Mouse (Mus musculus) neural tube, embryonic 14.5 days (tissue): ENCODE measurements around the gene Hoxd13. TPM values are rescaled to one million over a fixed set of nuclear protein-coding genes. Genes with fewer than 3 reads are reported as not detected.

Source experiments
- ATAC-seq: fragments of 200-750 bp; cut with Nextera tagmentation; 2 replicates; pipeline ENCODE4 v1.8.0; 2017; ENCODE audit warnings: low read depth, mild to moderate bottlenecking, moderate TSS enrichment, moderate library complexity
- H3K27ac ChIP-seq: fragments of 300-500 bp; sonication (generic); 2 replicates; pipeline ENCODE4 v1.5.1; 2014; ENCODE audit warnings: low read depth, mild to moderate bottlenecking, control low read depth, low read length, moderate library complexity, mixed read lengths
- H3K27me3 ChIP-seq: fragments of 300-500 bp; sonication (generic); 2 replicates; pipeline ENCODE4 v1.6.1; 2014; ENCODE audit warnings: low read length; ENCODE audit not compliant: control insufficient read depth, insufficient read depth
- H3K36me3 ChIP-seq: fragments of 300-500 bp; sonication (generic); 2 replicates; pipeline ENCODE4 v1.6.1; 2014; ENCODE audit warnings: low read length, mixed read lengths; ENCODE audit not compliant: control insufficient read depth, insufficient read depth
- H3K4me1 ChIP-seq: fragments of 300-500 bp; sonication (generic); 2 replicates; pipeline ENCODE4 v1.6.1; 2014; ENCODE audit warnings: low read length; ENCODE audit not compliant: control insufficient read depth, insufficient read depth
- H3K4me2 ChIP-seq: fragments of 300-500 bp; sonication (generic); 2 replicates; pipeline ENCODE4 v1.6.1; 2014; ENCODE audit warnings: mild to moderate bottlenecking, low read depth, low read length, control low read depth
- H3K4me3 ChIP-seq: fragments of 300-500 bp; sonication (generic); 2 replicates; pipeline ENCODE4 v1.5.1; 2014; ENCODE audit warnings: low read depth, low read length, control low read depth, mixed read lengths
- H3K9ac ChIP-seq: fragments of 300-500 bp; sonication (generic); replicated peaks from 2 replicates; pipeline ENCODE4 v1.6.1; 2014; ENCODE audit warnings: low read depth, mild to moderate bottlenecking, control low read depth, low read length, mixed read lengths
- H3K9me3 ChIP-seq: fragments of 300-500 bp; sonication (generic); 2 replicates; pipeline ENCODE4 v1.6.1; 2016; ENCODE audit warnings: low read length; ENCODE audit not compliant: control insufficient read depth
- WGBS: fragments of 180-500 bp; shearing (Covaris S2); extraction: QIAGEN DNeasy Blood & Tissue Kit; methylation state at CpG from one replicate; pipeline ENCODE4 v1.1.7; 2014; 5-methylcytosine and 5-hydroxymethylcytosine counted together
- polyA plus RNA-seq: library from polyadenylated mRNA; unstranded; fragments of >200 nt; fragmentation: Nextera tagmentation; extraction: Ambion mirVana; gene quantifications from 2 replicates; pipeline ENCODE4 v1.2.1, GENCODE M21; 2014

Hoxd13 gene
- polyA plus RNA-seq, 1 experiment from 2014 or later, result not detected

DNA sequence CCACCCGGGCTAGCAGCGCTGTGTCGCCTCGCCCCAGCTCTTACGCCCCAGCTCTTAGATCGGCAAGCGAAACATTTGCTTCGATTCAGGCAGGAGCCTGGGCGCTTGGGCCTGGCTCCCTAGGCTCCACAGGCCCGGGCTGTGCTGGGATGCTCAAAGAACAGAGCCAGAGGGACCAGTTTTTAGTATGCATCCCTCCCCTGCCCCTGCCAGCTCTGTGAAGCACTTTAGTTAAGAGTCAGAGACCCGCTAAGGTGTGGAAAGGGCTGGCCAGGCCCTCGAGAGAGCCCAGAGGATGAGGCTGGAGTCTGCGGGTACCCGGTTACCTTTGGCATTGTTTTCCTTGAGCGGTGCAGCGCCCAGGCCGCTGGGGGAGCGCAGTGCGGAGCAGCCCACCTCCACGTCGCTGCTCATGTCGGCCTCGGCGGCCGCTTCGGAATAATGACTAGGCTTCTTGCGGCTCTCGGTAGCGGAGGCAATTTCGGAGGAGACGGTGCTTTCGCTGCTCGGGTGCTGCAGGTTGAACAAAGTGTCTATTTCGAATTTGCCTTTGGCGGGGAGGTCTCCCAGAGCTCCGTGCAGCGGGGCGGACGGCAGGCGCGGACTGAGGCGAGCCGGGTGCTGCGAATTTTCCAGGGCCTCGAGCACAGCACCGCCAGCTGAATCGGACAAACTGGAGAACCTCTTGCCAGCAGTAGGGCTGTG lies 9.3 kb upstream of the Hoxd13 start:
- Histone ChIP-seq H3K9me3 (no peaks in the 10 kb centered on the region), H3K27me3 (peaks cover 45% of the 10 kb centered on the region), H3K4me1 (peaks cover 5% of the 10 kb centered on the region), H3K36me3 (no peaks in the 10 kb centered on the region), H3K9ac (no peak overlapping the region; the same call in 1 of the 2 replicates), H3K27ac (peak overlapping the region; percentile 29; the same call in 1 of the 2 replicates), H3K4me3 (peak overlapping the region; percentile 2; the same call in 1 of the 2 replicates), H3K4me2 (no peak overlapping the region)
- WGBS, result under 1% methylated on average over 47 of the region's 47 CpGs
- ATAC-seq, result no peak

DNA sequence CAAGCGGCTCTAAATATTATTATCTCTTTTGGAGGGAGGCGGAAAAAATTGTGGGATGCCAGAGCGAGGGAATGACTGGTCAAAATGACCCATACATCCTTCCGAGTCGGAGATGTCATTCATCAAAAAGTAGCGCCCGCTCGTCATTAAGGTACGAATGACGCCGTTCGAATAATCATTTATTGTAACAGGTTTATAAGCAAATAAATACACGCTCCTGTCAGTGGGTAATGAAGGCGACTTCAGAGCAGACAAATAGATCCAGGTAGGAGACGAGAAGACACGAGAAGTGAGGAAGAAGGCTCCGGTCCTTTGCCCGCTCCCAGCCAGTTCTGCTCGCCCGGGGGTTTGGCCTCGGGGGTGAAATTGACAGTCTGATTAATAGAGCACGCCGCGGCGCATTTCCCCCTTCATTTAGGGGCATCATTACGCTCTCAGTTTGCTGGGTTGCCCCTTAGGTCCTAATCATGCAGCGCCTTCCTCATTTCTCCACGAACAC lies 8.6 kb upstream of the Hoxd13 start, which contains the start of gene Evx2:
Evx2 (minus strand) TSS at position 51 of the 499 bp plus-strand sequence.
- peak within 1 kb of the TSS; percentile 29; the same call in 1 of the 2 replicates for H3K27ac ChIP-seq
- peaks cover 5% of the 10 kb centered on the region for H3K4me1 ChIP-seq
- H3K4me2 ChIP-seq, result no peak within 1 kb of the TSS
- peaks cover 45% of the 10 kb centered on the region for H3K27me3 ChIP-seq
- peak within 1 kb of the TSS; percentile 2; the same call in 1 of the 2 replicates for H3K4me3 ChIP-seq
- WGBS, result under 1% methylated on average over 28 of the region's 28 CpGs
- no peaks in the 10 kb centered on the region for H3K36me3 ChIP-seq
- no peak for ATAC-seq
- no peak within 1 kb of the TSS; the same call in 1 of the 2 replicates for H3K9ac ChIP-seq
- H3K9me3 ChIP-seq, result no peaks in the 10 kb centered on the region

DNA sequence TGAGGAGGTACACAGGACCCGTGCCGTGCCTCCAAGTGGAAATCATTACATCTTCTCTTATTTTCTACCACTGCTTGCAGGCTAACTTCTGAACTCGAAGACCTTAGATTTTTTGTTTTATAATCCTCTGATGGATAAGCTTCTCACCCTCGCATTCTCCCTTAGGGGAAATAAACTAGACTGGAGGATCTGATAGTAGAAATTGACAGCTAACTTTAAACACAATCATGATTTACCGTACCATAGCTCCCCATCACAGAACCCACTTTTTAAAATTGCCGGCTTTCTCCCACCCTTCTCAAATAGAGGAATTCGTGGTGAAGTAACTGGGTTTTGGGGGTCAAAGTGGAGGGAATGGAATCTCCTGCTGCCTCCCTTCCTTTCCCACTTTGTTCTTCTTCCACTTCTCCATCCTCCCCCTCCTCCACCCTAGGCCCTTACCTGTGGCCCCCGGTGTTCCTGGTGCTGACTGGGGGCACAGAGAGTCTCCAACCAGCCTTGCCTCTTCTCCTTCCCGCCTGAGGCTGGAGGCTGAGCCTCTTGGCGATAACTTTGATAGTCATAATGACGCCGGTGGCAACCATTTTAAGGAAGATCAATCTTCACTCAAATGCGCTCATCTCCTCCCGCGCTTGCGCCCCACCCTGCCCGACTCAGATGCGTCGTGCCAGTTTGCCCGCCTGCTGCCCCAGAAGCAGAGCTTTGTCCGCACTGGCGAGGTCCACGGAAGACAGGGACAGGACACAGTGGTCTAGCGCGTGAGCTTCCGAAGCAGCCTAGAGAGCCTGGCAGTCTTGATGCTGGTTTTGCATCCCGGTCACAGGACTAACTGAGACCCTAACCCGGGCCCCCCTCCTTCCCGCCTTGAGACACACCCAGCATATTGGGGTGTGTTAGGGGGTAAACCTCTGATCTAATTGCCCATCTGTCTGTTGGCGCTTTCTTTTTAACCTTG lies 7.4 kb upstream of the Hoxd13 start:
- peaks cover 3% of the 10 kb centered on the region for H3K4me1 ChIP-seq
- H3K4me3 ChIP-seq, result no peak overlapping the region
- peaks cover 55% of the 10 kb centered on the region for H3K27me3 ChIP-seq
- no peak overlapping the region for H3K9ac ChIP-seq
- H3K9me3 ChIP-seq, result no peaks in the 10 kb centered on the region
- ATAC-seq, result no peak
- no peak overlapping the region for H3K4me2 ChIP-seq
- 1% methylated on average over 30 of the region's 30 CpGs for WGBS
- no peak overlapping the region for H3K27ac ChIP-seq
- no peaks in the 10 kb centered on the region for H3K36me3 ChIP-seq

DNA sequence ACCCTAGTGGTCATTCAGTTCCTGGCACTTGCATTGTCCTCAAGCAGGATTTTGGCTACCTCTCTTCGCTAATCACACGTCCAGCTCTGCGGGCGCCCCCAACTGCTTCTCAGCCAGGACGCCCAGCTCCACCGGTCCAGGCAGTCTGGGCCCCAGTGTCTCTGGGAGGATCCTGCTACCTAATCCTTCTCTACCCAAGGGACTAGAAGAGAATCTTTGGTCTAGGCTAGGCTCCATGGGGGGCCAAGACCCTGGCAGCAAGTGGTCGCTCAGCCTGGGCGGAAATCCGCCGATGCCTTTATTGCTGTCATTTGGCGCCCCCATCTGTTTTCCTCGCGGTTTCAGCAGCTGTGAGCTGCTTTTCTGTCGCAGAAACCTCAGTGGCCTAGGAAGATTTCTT lies 6.4 kb upstream of the Hoxd13 start:
- H3K36me3 ChIP-seq, result no peaks in the 10 kb centered on the region
- ATAC-seq, result peak; percentile 69; the same call in 1 of the 2 replicates
- peaks cover 57% of the 10 kb centered on the region for H3K27me3 ChIP-seq
- H3K4me2 ChIP-seq, result peak overlapping the region; percentile 30; the same call in 1 of the 2 replicates
- H3K4me3 ChIP-seq, result no peak overlapping the region
- no peaks in the 10 kb centered on the region; the same call in 1 of the 2 replicates for H3K4me1 ChIP-seq
- WGBS, result 1% methylated on average over 14 of the region's 14 CpGs
- H3K27ac ChIP-seq, result no peak overlapping the region
- H3K9ac ChIP-seq, result no peak overlapping the region
- H3K9me3 ChIP-seq, result no peaks in the 10 kb centered on the region

DNA sequence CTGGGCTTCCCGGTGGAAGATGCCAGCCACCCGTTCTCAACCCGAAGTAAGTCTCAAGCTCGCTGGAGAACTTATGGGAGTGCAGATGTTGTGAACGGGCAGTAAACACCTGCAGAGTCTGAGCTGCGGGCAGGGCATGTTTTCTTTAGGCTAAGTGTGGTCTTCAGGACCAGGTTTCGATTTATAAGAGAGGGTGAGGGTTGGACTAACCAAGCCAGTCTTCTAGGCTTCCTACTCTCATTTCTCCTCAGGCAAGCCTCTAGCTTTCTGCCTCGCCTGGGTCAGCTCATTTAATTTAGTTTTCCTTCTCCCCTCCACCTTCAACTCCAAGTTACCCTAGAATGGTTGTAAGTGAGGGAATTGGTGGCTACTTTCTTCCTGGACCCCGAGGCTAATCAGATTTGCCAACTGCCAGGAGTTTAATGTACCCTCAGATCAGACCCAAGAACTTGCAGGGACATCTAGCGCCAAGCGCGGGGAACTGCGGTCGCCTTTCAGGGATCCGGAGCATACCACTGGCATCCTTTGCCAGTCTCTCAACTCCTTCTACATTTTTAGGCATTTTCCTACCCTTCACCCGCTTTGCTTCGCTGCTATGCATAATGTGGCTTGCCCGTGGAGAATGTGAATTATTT lies 4.7 kb upstream of the Hoxd13 start:
- no peak overlapping the region for H3K9ac ChIP-seq
- H3K9me3 ChIP-seq, result no peaks in the 10 kb centered on the region
- 1% methylated on average over 18 of the region's 18 CpGs for WGBS
- peaks cover 57% of the 10 kb centered on the region for H3K27me3 ChIP-seq
- H3K36me3 ChIP-seq, result no peaks in the 10 kb centered on the region
- H3K4me2 ChIP-seq, result no peak overlapping the region
- H3K4me1 ChIP-seq, result peaks cover 3% of the 10 kb centered on the region; the same call in 1 of the 2 replicates
- no peak overlapping the region for H3K4me3 ChIP-seq
- no peak overlapping the region for H3K27ac ChIP-seq
- no peak for ATAC-seq

DNA sequence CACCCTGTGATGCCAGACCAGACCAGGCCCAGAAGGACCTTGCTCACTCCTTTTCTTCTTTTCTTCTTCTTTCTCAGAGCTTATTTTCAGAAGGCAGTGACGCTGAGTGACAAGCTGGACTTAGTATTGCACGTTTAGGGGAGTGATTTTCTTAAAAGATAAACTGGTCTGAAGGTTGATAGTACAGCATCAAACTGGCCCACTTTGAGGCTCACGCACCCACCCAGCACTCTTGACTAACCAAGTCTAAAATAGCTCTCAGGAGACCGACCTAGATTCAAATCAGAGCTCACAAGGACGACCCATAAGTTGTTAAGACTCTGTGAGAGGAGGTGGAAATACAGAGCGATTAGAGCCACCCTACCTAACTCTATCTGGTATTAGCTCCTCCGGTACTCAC lies 1.7 kb upstream of the Hoxd13 start:
- no peak overlapping the region for H3K4me2 ChIP-seq
- H3K4me1 ChIP-seq, result 0 out of 2 replicates have a peak, but pooled peaks cover 4% of the 10 kb centered on the region
- no peak for ATAC-seq
- H3K27ac ChIP-seq, result no peak overlapping the region
- whole genome bisulfite sequencing, result 3% methylated on average over 7 of the region's 7 CpGs
- H3K9me3 ChIP-seq, result no peaks in the 10 kb centered on the region
- H3K4me3 ChIP-seq, result no peak overlapping the region
- H3K27me3 ChIP-seq, result peaks cover 69% of the 10 kb centered on the region
- H3K9ac ChIP-seq, result no peak overlapping the region
- H3K36me3 ChIP-seq, result no peaks in the 10 kb centered on the region

DNA sequence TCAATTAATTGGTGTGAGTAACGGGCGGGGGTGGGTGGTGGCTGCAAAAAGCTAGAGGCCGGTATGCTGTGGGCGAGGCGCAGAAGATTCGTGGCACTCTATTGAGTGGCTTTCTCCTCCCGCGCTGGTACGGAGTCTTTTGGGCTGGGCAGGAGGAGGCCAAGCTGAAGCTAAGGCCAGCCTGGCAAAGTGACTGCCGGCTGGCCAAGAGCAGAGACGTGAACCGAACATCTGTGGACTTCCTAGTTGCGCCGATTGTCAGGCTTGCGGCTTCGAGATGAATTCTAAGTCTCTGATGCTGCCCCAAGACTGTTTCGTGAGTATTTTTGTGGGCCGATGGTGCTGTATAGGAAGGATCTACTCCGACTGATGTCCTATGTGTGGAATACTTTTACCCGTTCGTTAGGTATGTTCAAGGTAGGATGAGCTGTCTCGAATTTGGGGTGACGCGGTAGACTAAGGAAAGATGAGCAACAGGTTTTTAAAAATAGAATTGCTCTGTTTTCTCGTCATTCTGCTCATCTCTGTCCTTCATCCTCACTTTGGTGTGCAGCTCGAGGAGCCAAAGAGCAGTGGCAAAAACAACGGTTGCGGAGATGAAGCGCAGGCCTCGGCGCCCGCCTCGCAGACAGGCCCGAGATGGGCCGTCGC lies 794 bp upstream of the Hoxd13 start:
- no peaks in the 10 kb centered on the region for H3K36me3 ChIP-seq
- H3K9ac ChIP-seq, result no peak overlapping the region
- H3K4me3 ChIP-seq, result no peak overlapping the region
- H3K4me1 ChIP-seq, result 0 out of 2 replicates have a peak, but pooled peaks cover 4% of the 10 kb centered on the region
- no peak overlapping the region for H3K27ac ChIP-seq
- no peaks in the 10 kb centered on the region for H3K9me3 ChIP-seq
- peaks cover 69% of the 10 kb centered on the region for H3K27me3 ChIP-seq
- WGBS, result 1% methylated on average over 36 of the region's 36 CpGs
- ATAC-seq, result no peak
- H3K4me2 ChIP-seq, result no peak overlapping the region
